Mouse (Mus musculus): ENCODE data around the gene Spo11. TPM values are rescaled to one million over a fixed set of nuclear protein-coding genes. Genes with fewer than 3 reads are reported as not detected.

Spo11 gene
- polyA plus RNA-seq, 1 experiment from 2014 or later = 0.22 TPM

GRCm38 (mm10) chr2:172990161-172990560, 12.7 kb downstream of the Spo11 start:
- Histone ChIP-seq H3K9ac (no peak overlapping the region), H3K4me1 (no peaks in the 10 kb centered on the region), H3K27ac (no peak overlapping the region), H3K36me3 (no peaks in the 10 kb centered on the region), H3K4me3 (no peak overlapping the region), H3K27me3 (no peaks in the 10 kb centered on the region; the same call in 1 of the 2 replicates), H3K4me2 (no peak overlapping the region), H3K9me3 (no peaks in the 10 kb centered on the region)
- no peak for ATAC-seq (ENCODE audit: borderline replicate concordance, extremely low read depth, low FRiP score, low TSS enrichment)
- 76% methylated on average over 6 of the region's 6 CpGs for WGBS

GRCm38 (mm10) chr2:172996207-172996606, 18.7 kb downstream of the Spo11 start:
- Histone ChIP-seq H3K27ac (no peak overlapping the region), H3K4me3 (no peak overlapping the region), H3K36me3 (no peaks in the 10 kb centered on the region), H3K9ac (no peak overlapping the region), H3K27me3 (no peaks in the 10 kb centered on the region; the same call in 1 of the 2 replicates), H3K4me2 (no peak overlapping the region), H3K4me1 (peaks cover 8% of the 10 kb centered on the region), H3K9me3 (no peaks in the 10 kb centered on the region)
- ATAC-seq (ENCODE audit: borderline replicate concordance, extremely low read depth, low FRiP score, low TSS enrichment) = no peak
- WGBS = 13% methylated on average over 4 of the region's 4 CpGs

GRCm38 (mm10) chr2:172997748-172998147, 20.2 kb downstream of the Spo11 start:
- no peak for ATAC-seq (ENCODE audit: borderline replicate concordance, extremely low read depth, low FRiP score, low TSS enrichment)
- Histone ChIP-seq H3K27me3 (no peaks in the 10 kb centered on the region), H3K4me1 (peaks cover 15% of the 10 kb centered on the region), H3K9me3 (no peaks in the 10 kb centered on the region), H3K4me2 (no peak overlapping the region), H3K36me3 (peaks cover 3% of the 10 kb centered on the region), H3K4me3 (no peak overlapping the region), H3K9ac (no peak overlapping the region), H3K27ac (no peak overlapping the region)
- 57% methylated on average over 11 of the region's 11 CpGs for WGBS

- H3K9ac ChIP-seq = no peak overlapping the region
- WGBS = 55% methylated on average over 7 of the region's 7 CpGs
- no peak for ATAC-seq (ENCODE audit: borderline replicate concordance, extremely low read depth, low FRiP score, low TSS enrichment)
- H3K4me1 ChIP-seq = peaks cover 15% of the 10 kb centered on the region
- no peak overlapping the region for H3K27ac ChIP-seq
- no peaks in the 10 kb centered on the region for H3K9me3 ChIP-seq
- H3K4me2 ChIP-seq = no peak overlapping the region
- peaks cover 9% of the 10 kb centered on the region for H3K36me3 ChIP-seq
- H3K4me3 ChIP-seq = no peak overlapping the region
- no peaks in the 10 kb centered on the region for H3K27me3 ChIP-seq
Observed at GRCm38 (mm10) chr2:172998478-172998877, 21.0 kb downstream of the Spo11 start.

GRCm38 (mm10) chr2:172999630-173000284, 22.3 kb downstream of the Spo11 start, which contains the start of gene Rae1:
Gene Rae1 (plus strand): TSS chr2:173000117.
- peak; percentile 95 for ATAC-seq (ENCODE audit: borderline replicate concordance, extremely low read depth, low FRiP score, low TSS enrichment)
- peak within 1 kb of the TSS; percentile 90 for H3K9ac ChIP-seq
- H3K4me2 ChIP-seq = peak within 1 kb of the TSS; percentile 79
- under 1% methylated on average over 45 of the region's 45 CpGs for WGBS
- peaks cover 22% of the 10 kb centered on the region for H3K36me3 ChIP-seq
- no peaks in the 10 kb centered on the region for H3K9me3 ChIP-seq
- peaks cover 15% of the 10 kb centered on the region for H3K4me1 ChIP-seq
- no peaks in the 10 kb centered on the region for H3K27me3 ChIP-seq
- H3K4me3 ChIP-seq = peak within 1 kb of the TSS; percentile 93
- H3K27ac ChIP-seq = peak within 1 kb of the TSS; percentile 87

GRCm38 (mm10) chr2:173000285-173000652, 22.8 kb downstream of the Spo11 start:
- peaks cover 15% of the 10 kb centered on the region for H3K4me1 ChIP-seq
- H3K4me3 ChIP-seq = peak overlapping the region; percentile 93
- H3K9me3 ChIP-seq = no peaks in the 10 kb centered on the region
- H3K9ac ChIP-seq = peak overlapping the region; percentile 90
- WGBS = under 1% methylated on average over 42 of the region's 42 CpGs
- H3K36me3 ChIP-seq = peaks cover 27% of the 10 kb centered on the region
- peak overlapping the region; percentile 87 for H3K27ac ChIP-seq
- H3K27me3 ChIP-seq = no peaks in the 10 kb centered on the region
- peak overlapping the region; percentile 79 for H3K4me2 ChIP-seq
- ATAC-seq (ENCODE audit: borderline replicate concordance, extremely low read depth, low FRiP score, low TSS enrichment) = peak; percentile 91

GRCm38 (mm10) chr2:173000921-173001320, 23.4 kb downstream of the Spo11 start:
- Histone ChIP-seq H3K27me3 (no peaks in the 10 kb centered on the region), H3K4me3 (peak overlapping the region; percentile 93), H3K27ac (peak overlapping the region; percentile 87; the same call in 1 of the 2 replicates), H3K9ac (peak overlapping the region; percentile 90), H3K4me2 (peak overlapping the region; percentile 79), H3K4me1 (peaks cover 15% of the 10 kb centered on the region), H3K36me3 (peaks cover 29% of the 10 kb centered on the region), H3K9me3 (no peaks in the 10 kb centered on the region)
- WGBS = 17% methylated on average over 8 of the region's 8 CpGs
- no peak for ATAC-seq (ENCODE audit: borderline replicate concordance, extremely low read depth, low FRiP score, low TSS enrichment)

- no peak overlapping the region for H3K27ac ChIP-seq
- H3K9me3 ChIP-seq = no peaks in the 10 kb centered on the region
- no peaks in the 10 kb centered on the region for H3K27me3 ChIP-seq
- no peak overlapping the region for H3K4me2 ChIP-seq
- H3K9ac ChIP-seq = no peak overlapping the region
- H3K4me1 ChIP-seq = peaks cover 15% of the 10 kb centered on the region
- no peak overlapping the region for H3K4me3 ChIP-seq
- no peak for ATAC-seq (ENCODE audit: borderline replicate concordance, extremely low read depth, low FRiP score, low TSS enrichment)
- H3K36me3 ChIP-seq = peaks cover 55% of the 10 kb centered on the region
- WGBS = 90% methylated on average over 8 of the region's 8 CpGs
Observed at GRCm38 (mm10) chr2:173003737-173004136, 26.2 kb downstream of the Spo11 start.

- 68% methylated on average over 3 of the region's 3 CpGs for WGBS
- no peak overlapping the region for H3K27ac ChIP-seq
- H3K4me1 ChIP-seq = no peaks in the 10 kb centered on the region
- no peaks in the 10 kb centered on the region for H3K27me3 ChIP-seq
- H3K36me3 ChIP-seq = peaks cover 93% of the 10 kb centered on the region
- no peak for ATAC-seq (ENCODE audit: borderline replicate concordance, extremely low read depth, low FRiP score, low TSS enrichment)
- H3K4me2 ChIP-seq = no peak overlapping the region
- no peak overlapping the region for H3K9ac ChIP-seq
- no peaks in the 10 kb centered on the region for H3K9me3 ChIP-seq
- H3K4me3 ChIP-seq = no peak overlapping the region
Observed at GRCm38 (mm10) chr2:173010220-173010717, 32.8 kb downstream of the Spo11 start.

- Histone ChIP-seq H3K4me1 (no peaks in the 10 kb centered on the region), H3K9ac (no peak overlapping the region), H3K36me3 (peaks cover 89% of the 10 kb centered on the region), H3K9me3 (no peaks in the 10 kb centered on the region), H3K27me3 (no peaks in the 10 kb centered on the region), H3K4me3 (no peak overlapping the region), H3K27ac (no peak overlapping the region), H3K4me2 (no peak overlapping the region)
- ATAC-seq (ENCODE audit: borderline replicate concordance, extremely low read depth, low FRiP score, low TSS enrichment) = no peak
- WGBS = 87% methylated on average over 8 of the region's 8 CpGs
Observed at GRCm38 (mm10) chr2:173011440-173011839, 33.9 kb downstream of the Spo11 start.

- H3K9me3 ChIP-seq = no peaks in the 10 kb centered on the region
- no peak overlapping the region for H3K4me3 ChIP-seq
- H3K4me2 ChIP-seq = no peak overlapping the region
- H3K36me3 ChIP-seq = peaks cover 56% of the 10 kb centered on the region
- no peaks in the 10 kb centered on the region for H3K27me3 ChIP-seq
- no peak for ATAC-seq (ENCODE audit: borderline replicate concordance, extremely low read depth, low FRiP score, low TSS enrichment)
- H3K4me1 ChIP-seq = peaks cover 14% of the 10 kb centered on the region
- 60% methylated on average over 7 of the region's 7 CpGs for WGBS
- H3K27ac ChIP-seq = no peak overlapping the region
- no peak overlapping the region for H3K9ac ChIP-seq
Observed at GRCm38 (mm10) chr2:173014741-173015287, 37.3 kb downstream of the Spo11 start.

- Histone ChIP-seq H3K27me3 (peaks cover 11% of the 10 kb centered on the region), H3K4me2 (no peak overlapping the region), H3K9ac (no peak overlapping the region), H3K4me3 (no peak overlapping the region), H3K9me3 (no peaks in the 10 kb centered on the region), H3K36me3 (peaks cover 24% of the 10 kb centered on the region), H3K4me1 (peaks cover 31% of the 10 kb centered on the region), H3K27ac (no peak overlapping the region)
- WGBS = 26% methylated on average over 6 of the region's 6 CpGs
- no peak for ATAC-seq (ENCODE audit: borderline replicate concordance, extremely low read depth, low FRiP score, low TSS enrichment)
Observed at GRCm38 (mm10) chr2:173017940-173018339, 40.4 kb downstream of the Spo11 start.
